Mouse (Mus musculus) spleen, adult 2 months (tissue): ENCODE measurements around the gene S100a16.

Source experiments
- CTCF ChIP-seq: fragments of 200-500 bp; IDR thresholded peaks from 2 replicates; pipeline ENCODE4 v1.5.1; 2011; ENCODE audit warnings: mild to moderate bottlenecking, inconsistent platforms; ENCODE audit not compliant: insufficient read depth, insufficient read length, insufficient replicate concordance; ENCODE audit errors: extremely low read depth
- POLR2A ChIP-seq: fragments of 200-500 bp; IDR thresholded peaks from 2 replicates; pipeline ENCODE4 v1.6.1; 2011; ENCODE audit warnings: low read depth, low read length, inconsistent platforms

- no peak for TF ChIP-seq CTCF
- TF ChIP-seq POLR2A = no peak
These were observed 3.9 kb downstream of the S100a16 start for GRCm38 (mm10) chr3:90540904-90541303.
